Mouse (Mus musculus) gastrocnemius, postnatal 4 days (tissue): ENCODE measurements around the gene A030005K14Rik. TPM values are rescaled to one million over a fixed set of nuclear protein-coding genes. Genes with fewer than 3 reads are reported as not detected.

Source experiments
- DNase-seq, 2 experiments: peaks; one replicate each; pipeline ENCODE4 v3.0.0; 2021 to 2022; ENCODE audit warnings: low spot score in 2 of 2, mixed read lengths in 2 of 2
- total RNA-seq, 2 experiments: library from RNA; stranded (reverse); gene quantifications; 2 replicates each; pipeline ENCODE4 v1.2.3; 2021

Gene A030005K14Rik
- total RNA-seq, 2 experiments from 2014 or later = not detected

DNA sequence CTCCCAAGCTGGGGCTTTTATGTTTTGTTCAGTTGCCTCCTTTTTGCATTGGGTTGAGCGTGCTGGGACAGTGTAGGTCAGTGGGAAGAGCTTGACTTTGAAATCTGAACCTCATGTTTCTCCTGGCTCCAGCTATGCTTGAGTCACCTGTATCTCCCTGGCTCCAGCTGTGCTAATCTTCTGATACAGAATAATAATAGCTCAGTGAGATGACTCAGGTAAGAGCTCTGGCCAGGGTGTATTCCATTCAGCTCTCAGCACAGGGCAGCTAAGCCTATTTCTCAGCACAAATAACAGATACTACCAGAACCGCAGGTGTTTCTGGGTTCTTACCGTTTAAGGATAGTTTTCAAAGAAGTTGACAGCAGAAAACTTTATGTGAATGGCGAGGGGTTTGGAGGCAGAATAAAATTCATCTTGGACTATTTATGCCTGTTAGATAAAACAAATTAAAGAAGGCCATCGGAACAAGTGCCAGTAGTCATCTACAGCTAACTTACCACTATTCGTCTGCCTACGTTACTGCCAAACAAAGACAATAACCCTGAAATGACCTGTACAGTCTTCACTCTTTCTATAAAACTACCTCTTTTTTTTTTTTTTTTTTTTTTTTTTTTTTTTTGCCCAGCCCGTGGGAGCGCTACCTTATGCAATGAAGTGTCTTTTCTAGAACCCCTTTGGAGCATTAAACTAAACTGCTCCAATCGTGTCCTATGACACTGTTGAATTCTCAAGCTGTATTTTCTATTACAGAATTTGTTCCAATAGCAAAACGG, 22.1 kb downstream of the A030005K14Rik start:
- no peak for DNase-seq

DNA sequence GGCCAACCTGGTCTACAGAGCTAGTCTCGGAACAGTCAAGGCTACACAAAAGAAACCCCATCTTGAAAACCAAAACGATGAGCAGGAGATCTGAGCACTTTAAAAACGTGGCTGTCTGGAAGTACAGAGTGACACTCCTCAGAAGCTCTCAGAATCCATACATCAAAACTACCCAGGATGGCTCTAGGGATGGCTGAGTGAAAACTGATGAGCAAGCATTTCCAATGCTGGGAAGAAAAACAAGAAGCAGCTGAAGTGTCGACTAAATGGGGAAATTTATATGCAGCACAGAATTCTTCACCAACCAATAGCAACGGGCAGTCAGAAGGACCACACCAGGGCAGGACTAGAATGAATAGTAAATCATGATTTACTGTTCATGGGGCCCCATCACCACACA, 24.7 kb downstream of the A030005K14Rik start:
- no peak for DNase-seq

DNA sequence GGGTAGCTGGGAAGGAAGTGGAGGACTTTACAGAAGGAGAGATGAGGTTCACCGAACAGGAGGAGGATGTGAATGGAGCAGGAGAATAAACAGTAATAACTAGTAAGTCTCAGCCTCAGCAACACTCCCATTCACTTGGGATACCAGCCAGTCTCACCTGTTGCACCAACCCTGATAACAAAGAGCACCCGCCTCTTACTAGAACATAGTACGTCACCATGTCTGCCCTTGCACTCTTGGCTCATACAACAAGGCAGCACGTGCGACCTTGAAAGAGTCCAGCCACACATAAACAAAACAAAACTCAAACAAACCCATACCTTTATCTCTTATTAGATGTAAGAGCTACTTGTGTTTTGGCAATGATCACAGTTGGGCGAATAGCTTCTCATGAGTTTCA, 26.7 kb downstream of the A030005K14Rik start:
- no peak for DNase-seq

DNA sequence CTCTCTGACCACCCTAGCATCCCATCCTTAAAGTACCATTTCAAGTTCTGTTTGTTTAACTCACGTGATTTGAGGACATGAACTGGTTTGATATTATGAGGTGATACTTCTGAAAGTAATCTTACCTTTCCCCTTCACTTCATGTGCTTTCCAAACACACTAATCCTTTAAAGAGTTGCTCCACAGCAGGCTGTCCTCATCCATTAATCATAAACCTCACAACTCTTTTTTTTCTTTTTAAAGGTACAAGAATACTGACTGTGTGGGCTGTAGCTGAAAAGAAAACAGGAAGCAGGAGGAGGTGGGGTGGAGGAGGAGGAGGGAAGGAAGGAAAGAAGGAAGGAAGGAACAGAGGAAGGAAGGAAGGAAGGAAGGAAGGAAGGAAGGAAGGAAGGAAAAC, 27.2 kb downstream of the A030005K14Rik start:
- no peak for DNase-seq

DNA sequence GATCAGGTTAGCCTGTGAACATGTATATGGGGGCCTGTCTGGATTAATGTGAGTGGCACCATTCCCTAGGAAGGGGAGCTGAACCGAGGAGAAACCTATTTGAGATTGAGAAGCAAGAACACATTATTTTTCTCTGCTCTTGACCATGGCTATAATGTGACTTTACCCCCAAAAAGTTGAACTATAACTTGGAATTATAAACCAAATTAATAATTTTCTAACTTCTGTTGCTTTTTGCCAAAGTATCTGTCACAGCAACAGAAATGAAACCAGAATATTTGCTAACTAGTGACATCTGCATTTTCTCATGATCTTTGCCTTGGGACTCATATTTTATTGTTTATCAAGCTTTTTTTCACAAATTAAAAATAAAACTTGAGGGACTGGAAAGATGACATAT, 42.6 kb downstream of the A030005K14Rik start:
- DNase-seq = no peak

DNA sequence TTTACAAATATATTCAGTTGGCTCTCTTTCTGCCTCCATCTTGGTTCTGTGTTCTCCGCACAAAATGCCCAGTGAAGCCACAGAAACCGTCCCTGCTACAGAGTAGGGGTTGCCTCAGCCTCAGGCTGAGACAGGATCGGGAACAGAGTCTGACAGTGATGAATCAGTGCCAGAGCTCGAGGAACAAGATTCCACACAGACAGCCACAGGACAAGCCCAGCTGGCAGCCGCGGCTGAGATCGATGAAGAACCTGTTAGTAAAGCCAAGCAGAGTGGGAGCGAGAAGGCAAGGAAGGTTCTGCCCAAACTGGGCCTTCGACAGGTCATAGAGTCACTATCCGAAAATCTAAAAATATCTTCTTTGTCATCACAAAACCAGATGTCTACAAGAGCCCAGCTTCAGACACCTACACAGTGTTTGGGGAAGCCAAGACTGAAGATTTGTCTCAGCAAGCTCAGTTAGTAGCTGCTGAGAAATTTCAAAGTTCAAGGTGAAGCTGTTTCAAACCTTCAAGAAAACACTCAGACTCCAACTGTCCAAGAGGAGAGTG, 43.8 kb downstream of the A030005K14Rik start:
- DNase-seq = no peak

DNA sequence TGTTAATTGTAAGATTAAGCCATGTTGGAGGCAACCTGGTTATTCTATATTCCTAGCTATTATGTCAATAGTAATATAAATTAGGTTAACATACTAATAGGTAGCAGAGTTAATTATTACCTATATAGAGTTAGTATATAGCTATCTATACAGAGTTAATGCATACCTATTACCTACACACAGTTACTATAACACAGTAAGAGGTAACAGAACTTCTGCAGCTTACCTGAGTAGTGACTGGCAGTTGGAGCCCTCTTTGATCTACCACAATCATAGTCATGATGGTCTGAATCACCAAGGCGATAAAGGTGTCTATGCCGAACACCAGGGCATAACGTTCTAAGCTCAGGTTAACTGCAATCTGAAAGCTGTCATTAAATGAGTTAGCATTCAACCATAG, 44.7 kb downstream of the A030005K14Rik start:
- DNase-seq = no peak

Other genes starting within 250 kb of the A030005K14Rik start
- 10 to 100 TPM; 37.1 to 41.4 TPM for gene Agfg1, start 219.9 kb downstream of the A030005K14Rik start, total RNA-seq
- not detected for gene A030005L19Rik, start 146.1 kb downstream of the A030005K14Rik start, total RNA-seq
- gene A030014E15Rik, start 134.5 kb downstream of the A030005K14Rik start, total RNA-seq = not detected
- not detected for gene Gm6217, start 128.0 kb downstream of the A030005K14Rik start, total RNA-seq
- not detected for gene A030003K21Rik, start 116.0 kb downstream of the A030005K14Rik start, total RNA-seq
- not detected for gene Gm7544, start 103.4 kb downstream of the A030005K14Rik start, total RNA-seq
- not detected for gene Gm47955, start 99.1 kb downstream of the A030005K14Rik start, total RNA-seq
- not detected for gene Gm47959, start 58.8 kb downstream of the A030005K14Rik start, total RNA-seq
- gene Slc19a3, start 20.9 kb downstream of the A030005K14Rik start, total RNA-seq = under 1 TPM; 0.25 to 0.26 TPM
- not detected for gene Krtap28-10, start 16.9 kb downstream of the A030005K14Rik start, total RNA-seq
- not detected for gene Gm47969, start 14.4 kb downstream of the A030005K14Rik start, total RNA-seq
- not detected for gene Krtap28-13, start 1.6 kb upstream of the A030005K14Rik start, total RNA-seq
- gene Ccl20, start 57.4 kb upstream of the A030005K14Rik start, total RNA-seq = not detected
- not detected for gene Daw1, start 100.4 kb upstream of the A030005K14Rik start, total RNA-seq